Mouse (Mus musculus) B cell, adult 67 days (primary cell): ENCODE results near the gene Map3k6. TPM values are rescaled to one million over a fixed set of nuclear protein-coding genes. Genes with fewer than 3 reads are reported as not detected.

Experiments used
- total RNA-seq, 2 experiments: library from RNA; stranded (reverse); gene quantifications; 4 replicates each; pipeline ENCODE4 v1.2.4; 2023

Gene Map3k6
- not detected for total RNA-seq

DNA sequence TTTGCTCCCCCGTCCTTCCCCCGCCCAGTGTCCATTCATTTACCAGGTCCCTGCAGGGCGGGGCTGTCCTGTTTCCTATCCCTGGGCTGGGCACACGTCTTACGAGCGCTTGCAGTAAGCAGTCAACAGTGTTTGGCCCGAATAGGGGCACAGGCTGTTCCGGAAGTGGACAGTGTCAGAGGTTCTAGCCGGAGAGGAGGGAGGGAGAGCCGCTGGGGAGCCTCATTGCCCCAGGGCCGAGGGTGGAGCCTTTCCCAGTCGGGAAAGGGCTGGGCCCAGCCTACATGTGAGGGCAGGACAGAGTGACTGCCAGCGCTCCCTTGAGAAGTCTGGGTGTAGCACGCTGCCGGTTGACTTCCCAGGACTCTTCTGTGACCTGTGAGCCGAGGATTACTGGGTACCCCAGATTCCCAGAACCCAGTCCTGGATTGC lies at the start of gene Map3k6:
TSS of gene Map3k6 (plus strand) at position 329 of the 432 bp plus-strand sequence.

DNA sequence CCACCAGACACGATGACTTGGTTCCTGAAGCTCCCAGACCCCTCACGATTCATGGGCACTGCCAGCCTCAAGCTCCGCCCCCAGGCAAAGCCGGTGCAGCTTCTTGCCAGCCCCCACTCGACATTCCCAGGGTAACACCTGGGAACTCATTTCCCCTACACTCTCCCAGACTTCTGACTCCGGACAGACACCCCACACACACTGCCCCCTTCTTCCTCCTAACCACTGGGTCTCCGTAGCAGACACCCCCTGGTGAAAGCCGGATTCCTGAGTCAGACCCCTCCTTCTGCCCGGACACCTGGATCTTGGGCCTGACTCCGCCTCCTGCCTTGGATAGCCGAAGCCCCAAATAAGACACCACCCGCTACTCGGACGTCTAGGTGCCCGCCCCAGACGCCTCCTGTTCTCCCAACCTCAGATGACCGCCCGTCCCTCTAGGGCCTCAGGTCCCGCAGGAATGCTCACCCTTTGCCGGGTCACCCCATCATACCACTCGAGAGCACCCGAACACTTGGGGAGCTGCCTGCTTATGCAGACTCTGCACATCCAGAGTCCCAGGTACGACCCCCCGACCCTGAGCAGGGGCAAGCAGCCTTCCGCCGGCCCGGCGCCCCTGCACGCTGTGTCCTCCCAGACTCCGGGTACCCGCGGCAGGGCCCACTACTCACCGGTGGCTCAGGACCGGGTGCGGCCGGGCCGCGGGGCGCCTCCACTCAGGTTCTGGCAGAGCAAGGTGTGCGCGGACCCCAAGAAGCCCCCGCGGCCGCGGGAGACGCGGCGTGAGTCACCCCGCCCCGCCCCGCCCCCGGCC lies 28.7 kb upstream of the Map3k6 start, which contains the start of the genes Cd164l2 and Gpr3:
TSS of gene Cd164l2 (plus strand) at position 381 of the 811 bp plus-strand sequence.
TSS of gene Gpr3 (minus strand) at position 786 of the 811 bp plus-strand sequence.

DNA sequence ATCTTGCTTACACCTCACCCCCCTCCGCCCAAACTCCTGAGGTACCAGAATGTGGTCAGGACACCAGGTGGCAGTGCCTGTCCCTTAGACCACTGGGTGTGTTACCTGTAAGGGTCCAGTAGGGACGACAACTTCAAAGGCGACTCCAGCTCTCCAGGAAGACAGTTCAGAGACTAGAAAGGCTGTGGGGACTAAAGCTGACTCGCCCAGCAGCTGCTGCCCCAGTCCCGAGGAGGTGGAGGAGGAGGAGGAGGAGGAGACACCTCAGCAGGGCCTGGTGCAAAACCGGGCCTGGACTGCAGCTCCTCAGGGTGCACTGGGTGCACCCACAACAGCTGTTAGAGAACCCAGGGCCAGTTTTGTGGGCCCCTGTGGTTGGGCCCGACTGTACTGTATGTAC lies 22.3 kb downstream of the Map3k6 start, which contains the start of gene Sytl1:
TSS of gene Sytl1 (minus strand) at position 232 of the 400 bp plus-strand sequence.

DNA sequence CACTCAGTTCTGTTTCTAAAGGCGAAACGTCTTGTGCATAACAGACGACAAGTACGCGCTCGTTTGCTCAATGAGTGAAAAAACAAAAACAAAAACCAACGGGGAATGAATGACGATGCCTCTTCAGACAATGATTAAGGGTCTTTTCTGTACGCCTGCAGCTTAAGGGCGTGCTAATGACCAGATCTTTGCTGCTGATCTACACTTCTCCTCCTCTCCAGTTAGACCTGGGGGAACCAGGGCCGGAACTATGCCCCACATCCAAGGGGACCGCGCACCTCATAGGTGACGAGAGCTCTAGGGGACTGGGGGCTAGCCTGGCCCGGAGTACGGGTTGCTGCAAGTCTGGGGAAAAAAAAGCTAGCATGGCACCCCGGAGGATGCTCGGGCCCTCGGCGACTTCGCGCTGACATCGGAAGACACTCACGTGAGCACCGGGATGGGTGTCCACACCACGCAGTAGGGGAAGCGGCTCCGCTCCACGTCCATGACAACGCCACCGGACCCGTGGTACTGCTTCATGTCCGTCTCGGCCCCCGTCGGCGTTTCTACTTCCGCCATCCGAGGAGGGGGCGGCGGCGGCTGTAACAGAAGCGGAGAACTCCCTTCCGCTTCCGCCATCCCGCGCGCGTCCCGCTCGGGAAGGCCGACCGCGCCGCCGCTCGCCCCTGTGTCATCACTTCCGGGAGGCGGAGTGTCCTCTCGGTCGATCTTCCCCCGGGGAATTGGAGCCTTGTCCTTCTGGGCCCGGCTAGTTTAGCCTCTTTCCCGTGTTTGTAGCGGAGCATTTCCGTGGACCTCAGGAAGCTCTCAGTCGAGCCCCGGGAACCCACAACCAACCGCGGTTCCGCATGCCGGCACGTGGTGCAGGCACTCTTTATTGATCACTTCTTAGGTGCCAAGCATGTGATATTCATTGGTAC lies 36.7 kb downstream of the Map3k6 start, which contains the start of gene Tmem222:
TSS of gene Tmem222 (minus strand) at position 689 of the 923 bp plus-strand sequence.

Other genes with a start within 250 kb of the Map3k6 start
- gene Ahdc1, start 229.6 kb upstream of the Map3k6 start, total RNA-seq, result 10 to 100 TPM; 70.2 to 85.7 TPM
- 100 to 1,000 TPM; 282 to 316 TPM for gene Wasf2, start 110.3 kb upstream of the Map3k6 start, total RNA-seq
- 1 to 10 TPM in 1 of 2 experiments, not detected in 1; 2.8 TPM for gene Cd164l2, start 28.7 kb upstream of the Map3k6 start, total RNA-seq
- gene Gpr3, start 28.3 kb upstream of the Map3k6 start, total RNA-seq, result 1 to 10 TPM; 1.5 to 1.8 TPM
- 1 to 10 TPM in 1 of 2 experiments, under 1 TPM in 1; 0.64 to 1.4 TPM for gene Sytl1, start 22.3 kb downstream of the Map3k6 start, total RNA-seq
- gene Tmem222, start 37.0 kb downstream of the Map3k6 start, total RNA-seq, result 10 to 100 TPM; 42.8 to 50.6 TPM
- gene Wdtc1, start 112.7 kb downstream of the Map3k6 start, total RNA-seq, result 10 to 100 TPM; 43.4 to 48.8 TPM
- 10 to 100 TPM; 49.8 to 53.2 TPM for gene Slc9a1, start 128.9 kb downstream of the Map3k6 start, total RNA-seq
- not detected for gene Tent5b, start 239.3 kb downstream of the Map3k6 start, total RNA-seq